In the genomic region with DNA sequence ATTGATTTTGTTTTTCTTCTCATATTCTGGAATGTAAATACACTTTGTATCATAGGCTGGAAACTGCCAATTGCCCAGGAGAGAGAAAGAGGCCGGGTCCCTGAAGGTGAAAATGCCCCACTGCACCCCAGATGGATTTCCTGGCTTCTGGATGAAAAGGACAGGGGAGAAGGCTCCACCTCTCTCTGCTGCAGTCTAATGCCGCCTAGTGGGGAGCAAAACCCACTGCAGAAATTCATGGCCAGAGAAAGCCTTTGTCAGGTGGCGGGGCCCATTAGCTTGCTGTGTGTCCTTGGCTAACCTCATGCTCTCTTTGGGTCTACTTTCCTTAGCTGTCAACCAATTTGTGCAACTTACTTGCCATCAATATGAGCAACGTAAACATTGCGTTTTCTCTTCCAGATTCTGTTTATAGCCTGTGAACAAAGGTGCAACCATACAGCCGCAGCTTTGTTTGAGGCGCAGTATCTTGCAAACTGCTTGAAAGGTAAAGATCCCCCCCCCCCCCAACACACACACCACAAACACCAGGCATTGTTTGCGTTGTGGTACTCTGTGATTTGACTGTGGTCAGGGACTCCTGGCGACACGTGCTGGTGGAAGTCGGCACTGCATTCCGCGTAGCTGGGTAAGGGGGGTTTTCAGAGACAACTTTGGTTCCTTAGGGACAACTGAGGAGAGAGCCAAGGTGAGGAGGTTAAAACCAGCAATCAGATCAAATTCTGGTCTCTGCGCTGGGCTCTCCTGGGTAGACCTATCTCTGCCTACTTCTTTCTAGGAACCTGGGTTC, we compare ENCODE assay signal across 9 mouse cellular contexts. TPM values are rescaled to one million over a fixed set of nuclear protein-coding genes. Genes with fewer than 3 reads are reported as not detected.
DNase-seq lines count a peak whose midpoint lies in the region; ATAC-seq and TF ChIP-seq lines count a peak whose summit lies in the region.
"Had no signal": no experiment of that assay in that cellular context is flagged by ENCODE, and none has a peak within 500 bp of the region (broad histone marks: within the 10 kb centered on the region; RNA-seq: fewer than 3 reads in every experiment).

No protein-coding gene starts in this region.

- H3K4me1 ChIP-seq in hindbrain, postnatal 0 days (ENCODE audit: insufficient read depth, low read length) = 0 out of 2 replicates have a peak, but pooled peaks cover 3% of the 10 kb centered on the region
- H3K4me1 ChIP-seq in hindbrain, embryonic 13.5 days (replicated peaks) = peaks cover 6% of the 10 kb centered on the region

- 36% methylated on average over 14 of the region's 14 CpGs for WGBS in hindbrain, postnatal 0 days
- WGBS in hindbrain, embryonic 13.5 days = 42% methylated on average over 14 of the region's 14 CpGs

- no peaks in the 10 kb centered on the region for H3K27me3 ChIP-seq in hindbrain, postnatal 0 days (ENCODE audit: insufficient read depth, low read length)
- no peaks in the 10 kb centered on the region for H3K27me3 ChIP-seq in hindbrain, embryonic 13.5 days

- no peak overlapping the region for H3K4me2 ChIP-seq in hindbrain, postnatal 0 days (ENCODE audit: low read depth, low read length)
- no peak overlapping the region for H3K4me2 ChIP-seq in hindbrain, embryonic 13.5 days

- no peak overlapping the region for H3K27ac ChIP-seq in hindbrain, postnatal 0 days
- H3K27ac ChIP-seq in hindbrain, embryonic 13.5 days = no peak overlapping the region

- H3K36me3 ChIP-seq in hindbrain, postnatal 0 days (ENCODE audit: insufficient read depth, low read length) = no peaks in the 10 kb centered on the region
- H3K36me3 ChIP-seq in hindbrain, embryonic 13.5 days = no peaks in the 10 kb centered on the region

- peak; percentile 70 for TF ChIP-seq CTCF in hindbrain, postnatal 0 days (IDR thresholded peaks at IDR 0.05; ENCODE audit: low read depth)

- DNase-seq in hindbrain, postnatal 0 days (ENCODE audit: low spot score) = peak; percentile 51
- DNase-seq in CD4-positive, CD25-positive, alpha-beta regulatory T cell, adult 2 months (ENCODE audit: low read depth, low spot score) = peak; percentile 67
- peak; percentile 42 for DNase-seq in T-cell, adult 2 months (ENCODE audit: low spot score)
- peak; percentile 54 to 77 for DNase-seq in kidney, postnatal 25 days
- DNase-seq in left cerebral cortex, adult 18-20 months (ENCODE audit: low spot score in 2 of 2) = no peak
- DNase-seq in urinary bladder, postnatal 4 days (ENCODE audit: low spot score in 2 of 2) = no peak
- DNase-seq in Muller cell, postnatal 12 days (ENCODE audit: inconsistent ontology term) = no peak

- H3K4me3 ChIP-seq in hindbrain, postnatal 0 days (ENCODE audit: low read length) = no peak overlapping the region
- H3K4me3 ChIP-seq in hindbrain, embryonic 13.5 days = no peak overlapping the region

- no peak overlapping the region for H3K9ac ChIP-seq in hindbrain, postnatal 0 days (replicated peaks; ENCODE audit: low read length)
- no peak overlapping the region for H3K9ac ChIP-seq in hindbrain, embryonic 13.5 days

- no peaks in the 10 kb centered on the region for H3K9me3 ChIP-seq in hindbrain, postnatal 0 days (ENCODE audit: low read length)
- H3K9me3 ChIP-seq in hindbrain, embryonic 13.5 days = no peaks in the 10 kb centered on the region

- ATAC-seq in hindbrain, postnatal 0 days = no peak
- ATAC-seq in hindbrain, embryonic 13.5 days (ENCODE audit: low FRiP score) = no peak

RNA-seq across cellular contexts. Expression of a gene that starts 13.4 kb away (rescaled TPM):
- total RNA-seq in hindbrain, postnatal 0 days (2014; rRNA removed) = 8.1 and 8.7 TPM in 2 replicates
- polyA plus RNA-seq in hindbrain, postnatal 0 days (2015; fragmentation: Nextera tagmentation; extraction: Ambion mirVana) = 5.2 and 5.7 TPM in 2 replicates
- 0.60 and 0.88 TPM in 2 replicates for polyA plus RNA-seq in hindbrain, embryonic 13.5 days (2015; fragmentation: Nextera tagmentation; extraction: Ambion mirVana)
- total RNA-seq in left cerebral cortex, adult 18-20 months (2021) = 10 to 100 TPM; 15.9 to 17.3 TPM

RNA-seq across cellular contexts. Expression of a gene that starts 14.0 kb away (rescaled TPM):
- total RNA-seq in hindbrain, postnatal 0 days (2014; rRNA removed) = 7.5 and 10.7 TPM in 2 replicates
- polyA plus RNA-seq in hindbrain, postnatal 0 days (2015; fragmentation: Nextera tagmentation; extraction: Ambion mirVana) = 7.2 and 9.8 TPM in 2 replicates
- polyA plus RNA-seq in hindbrain, embryonic 13.5 days (2015; fragmentation: Nextera tagmentation; extraction: Ambion mirVana) = 10.0 and 11.0 TPM in 2 replicates
- 10 to 100 TPM; 32.2 to 33.5 TPM for total RNA-seq in left cerebral cortex, adult 18-20 months (2021)
- polyA plus RNA-seq: liver, embryonic 16.5 days had no signal

RNA-seq across cellular contexts. Expression of a gene that starts 14.3 kb away (rescaled TPM):
- 70.0 and 79.9 TPM in 2 replicates for total RNA-seq in hindbrain, postnatal 0 days (2014; rRNA removed)
- 41.4 and 42.0 TPM in 2 replicates for polyA plus RNA-seq in hindbrain, postnatal 0 days (2015; fragmentation: Nextera tagmentation; extraction: Ambion mirVana)
- polyA plus RNA-seq in hindbrain, embryonic 13.5 days (2015; fragmentation: Nextera tagmentation; extraction: Ambion mirVana) = 30.8 and 33.5 TPM in 2 replicates
- 10 to 100 TPM; 43.3 to 44.4 TPM for total RNA-seq in left cerebral cortex, adult 18-20 months (2021)

RNA-seq across cellular contexts. Expression of a gene that starts 43.4 kb away (rescaled TPM):
- total RNA-seq in hindbrain, postnatal 0 days (2014; rRNA removed) = 209 and 247 TPM in 2 replicates
- 380 and 384 TPM in 2 replicates for polyA plus RNA-seq in hindbrain, postnatal 0 days (2015; fragmentation: Nextera tagmentation; extraction: Ambion mirVana)
- polyA plus RNA-seq in hindbrain, embryonic 13.5 days (2015; fragmentation: Nextera tagmentation; extraction: Ambion mirVana) = 310 and 311 TPM in 2 replicates
- total RNA-seq in left cerebral cortex, adult 18-20 months (2021) = 100 to 1,000 TPM; 259 to 266 TPM

Comparison
In these comparisons a context has a peak if more than half of its experiments do, and no peak if none do; other contexts are left out.
1. DNase-seq: peak in hindbrain, postnatal 0 days (single experiment), CD4-positive, CD25-positive, alpha-beta regulatory T cell, adult 2 months (single experiment), T-cell, adult 2 months (single experiment) and kidney, postnatal 25 days (2 of 2); none in left cerebral cortex, adult 18-20 months (0 of 2), urinary bladder, postnatal 4 days (0 of 2) and Muller cell, postnatal 12 days (single experiment).